Mouse (Mus musculus) cerebellum, adult 2 months (tissue): ENCODE results near the gene Dcaf12.

Experiments used
- CTCF ChIP-seq: fragments of 200-500 bp; IDR thresholded peaks from 2 replicates; pipeline ENCODE4 v1.5.1; 2011; ENCODE audit warnings: low read depth, mild to moderate bottlenecking, control low read depth, low read length, moderate library complexity, borderline replicate concordance; ENCODE audit not compliant: insufficient read depth
- POLR2A ChIP-seq: fragments of 200-500 bp; IDR thresholded peaks from 2 replicates; pipeline ENCODE4 v1.6.1; 2011; ENCODE audit warnings: low read length, control low read depth, borderline replicate concordance; ENCODE audit not compliant: insufficient read depth

DNA sequence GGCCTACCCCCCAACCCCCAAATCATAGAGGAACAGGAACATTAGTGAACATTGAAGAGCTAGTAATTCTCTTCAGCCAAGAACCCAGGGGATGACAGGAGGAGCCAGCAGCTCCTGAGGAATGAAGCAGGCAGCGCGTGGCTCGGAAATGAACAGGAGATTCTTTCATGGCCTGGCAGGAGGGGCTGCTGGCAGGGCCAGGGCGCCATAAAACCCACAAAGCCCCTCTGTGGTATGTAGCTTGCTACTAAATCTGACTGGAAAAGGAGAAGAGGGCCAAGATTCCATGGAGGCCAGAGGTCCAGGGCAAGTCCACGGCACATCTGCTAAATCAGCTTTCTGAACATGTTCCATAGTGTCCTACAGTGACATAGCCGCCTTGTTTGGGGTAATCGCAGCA, 24.9 kb downstream of the Dcaf12 start:
- no peak for TF ChIP-seq POLR2A
- TF ChIP-seq CTCF: no peak
